Mouse (Mus musculus) heart, postnatal 0 days (tissue): ENCODE data around the gene Cntf. TPM values are rescaled to one million over a fixed set of nuclear protein-coding genes. Genes with fewer than 3 reads are reported as not detected.
"Not testable (repeated sequence)": the region's sequence is repeated elsewhere in the genome, so short reads cannot be mapped to it uniquely, and the experiment has no call there.

Source experiments
- ATAC-seq: fragments of 200-750 bp; cut with Nextera tagmentation; 2 replicates; pipeline ENCODE4 v1.8.0; 2017; ENCODE audit warnings: low read depth, moderate number of reproducible peaks, moderate library complexity; ENCODE audit not compliant: insufficient read depth
- DNase-seq: peaks from one replicate; pipeline ENCODE4 v3.0.0-alpha.2; 2016; ENCODE audit warnings: low spot score
- H3K27ac ChIP-seq: fragments of 300-500 bp; sonication (generic); 2 replicates; pipeline ENCODE4 v1.5.1; 2014; ENCODE audit warnings: low read depth, mild to moderate bottlenecking
- H3K27me3 ChIP-seq: fragments of 300-500 bp; sonication (generic); 2 replicates; pipeline ENCODE4 v1.6.1; 2014; ENCODE audit warnings: low read length, mixed read lengths; ENCODE audit not compliant: control insufficient read depth, insufficient read depth
- H3K36me3 ChIP-seq: fragments of 300-500 bp; sonication (generic); replicated peaks from 2 replicates; pipeline ENCODE4 v1.6.1; 2014; ENCODE audit warnings: low read length, mixed read lengths; ENCODE audit not compliant: control insufficient read depth, insufficient read depth
- H3K4me1 ChIP-seq: fragments of 300-500 bp; sonication (generic); 2 replicates; pipeline ENCODE4 v1.6.1; 2014; ENCODE audit warnings: antibody characterized with exemption; ENCODE audit not compliant: control insufficient read depth, insufficient read depth
- H3K4me2 ChIP-seq: fragments of 300-500 bp; sonication (generic); 2 replicates; pipeline ENCODE4 v1.6.1; 2014; ENCODE audit warnings: low read depth, mild to moderate bottlenecking, low read length, moderate library complexity
- H3K4me3 ChIP-seq: fragments of 300-500 bp; sonication (generic); 2 replicates; pipeline ENCODE4 v1.5.1; 2014; ENCODE audit warnings: low read depth, low read length
- H3K9ac ChIP-seq: fragments of 300-500 bp; sonication (generic); replicated peaks from 2 replicates; pipeline ENCODE4 v1.6.1; 2014; ENCODE audit warnings: low read depth, low read length, mixed read lengths
- H3K9me3 ChIP-seq: fragments of 300-500 bp; sonication (generic); replicated peaks from 2 replicates; pipeline ENCODE4 v1.6.1; 2016; ENCODE audit warnings: low read length; ENCODE audit not compliant: control insufficient read depth
- CTCF ChIP-seq: IDR thresholded peaks from 2 replicates; pipeline ENCODE4 v1.5.1; 2016; ENCODE audit warnings: antibody characterized with exemption, control low read depth, low read depth
- EP300 ChIP-seq: IDR thresholded peaks from 2 replicates; pipeline ENCODE4 v1.6.1; 2016; ENCODE audit warnings: antibody characterized with exemption, low read depth
- WGBS: fragments of 180-500 bp; shearing (Covaris S2); extraction: QIAGEN DNeasy Blood & Tissue Kit; methylation state at CpG from one replicate; pipeline ENCODE4 v1.1.7; 2014; 5-methylcytosine and 5-hydroxymethylcytosine counted together
- polyA plus RNA-seq: library from polyadenylated mRNA; unstranded; fragments of >200 nt; fragmentation: Nextera tagmentation; extraction: Ambion mirVana; gene quantifications from 2 replicates; pipeline ENCODE4 v1.2.1, GENCODE M21; 2015
- total RNA-seq: library from RNA; depleted of rRNA; stranded (reverse); fragments of >200 nt; gene quantifications from 2 replicates; pipeline ENCODE4 v1.2.3, GENCODE M21; 2014; ENCODE audit warnings: low replicate concordance; rRNA removed

Cntf gene
- total and polyA plus RNA-seq, 2 experiments from 2014 or later = 0.98 TPM; not detected in 1

DNA sequence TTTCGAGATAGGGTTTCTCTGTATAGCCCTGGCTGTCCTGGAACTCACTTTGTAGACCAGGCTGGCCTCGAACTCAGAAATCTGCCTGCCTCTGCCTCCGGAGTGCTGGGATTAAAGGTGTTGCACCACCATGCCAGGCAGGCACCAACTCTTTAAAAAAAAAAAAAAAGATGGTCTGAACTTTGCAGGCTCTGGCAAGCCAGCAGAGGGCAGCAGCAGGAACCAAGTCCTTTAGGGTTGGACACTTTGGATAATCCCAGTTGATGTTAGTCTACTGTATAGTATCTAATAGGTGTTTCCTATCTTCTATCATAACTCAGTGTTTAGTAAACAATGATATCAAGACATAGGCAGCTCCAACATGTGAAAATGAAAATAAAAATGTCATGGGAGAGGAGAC, 43.1 kb downstream of the Cntf start:
- Histone ChIP-seq H3K9me3 (no peaks in the 10 kb centered on the region), H3K4me1 (no peaks in the 10 kb centered on the region), H3K9ac (no peak overlapping the region), H3K27ac (no peak overlapping the region), H3K36me3 (no peaks in the 10 kb centered on the region), H3K27me3 (no peaks in the 10 kb centered on the region), H3K4me3 (no peak overlapping the region), H3K4me2 (no peak overlapping the region)
- no peak for ATAC-seq
- TF ChIP-seq EP300 (no peak), CTCF (peak; percentile 30)
- WGBS = 57% methylated on average over 2 of the region's 3 CpGs
- DNase-seq = no peak

DNA sequence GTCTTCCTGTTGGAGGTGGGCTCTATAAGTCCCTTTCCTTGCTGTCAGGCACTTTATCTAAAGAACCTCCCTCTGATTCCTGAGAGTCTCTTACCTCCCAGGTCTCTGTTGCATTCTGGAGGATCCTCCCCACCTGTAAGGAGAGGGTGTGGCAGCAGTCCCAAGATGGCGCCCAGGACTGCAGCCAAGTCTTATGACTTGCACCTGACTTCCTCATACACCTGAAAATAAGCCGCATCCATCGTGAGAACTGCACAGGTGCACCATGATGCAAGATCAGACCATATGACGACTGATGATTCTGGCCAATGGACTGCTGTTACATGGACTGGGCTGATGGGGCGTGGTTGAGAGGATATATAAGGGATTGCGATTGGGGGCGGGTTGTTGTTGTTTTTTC, 43.8 kb downstream of the Cntf start:
- H3K27ac ChIP-seq, ATAC-seq, H3K4me3 ChIP-seq, H3K4me1 ChIP-seq, H3K36me3 ChIP-seq, H3K27me3 ChIP-seq, H3K9me3 ChIP-seq, H3K4me2 ChIP-seq, H3K9ac ChIP-seq, DNase-seq: not testable (repeated sequence)
- WGBS = 83% methylated on average over 7 of the region's 7 CpGs

DNA sequence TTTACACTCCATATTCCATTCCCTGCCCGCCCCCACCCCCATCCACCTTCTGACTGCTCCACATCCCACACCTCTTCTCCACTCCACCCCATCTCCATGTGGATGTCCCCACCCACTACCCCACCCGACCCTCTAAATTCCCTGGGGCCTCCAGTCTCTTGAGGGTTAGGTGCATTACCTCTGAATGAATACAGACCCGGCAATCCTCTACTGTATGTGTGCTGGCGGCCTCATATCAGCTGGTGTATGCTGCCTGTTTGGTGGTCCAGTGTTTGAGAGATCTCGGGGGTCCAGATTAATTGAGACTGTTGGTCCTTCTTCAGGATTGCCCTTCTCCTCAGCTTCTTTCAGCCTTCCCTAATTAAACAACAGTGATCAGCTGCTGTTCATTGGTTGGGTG, 44.5 kb downstream of the Cntf start:
- 77% methylated on average over 5 of the region's 5 CpGs for WGBS
- not testable (repeated sequence) for H3K36me3 ChIP-seq, H3K4me2 ChIP-seq

DNA sequence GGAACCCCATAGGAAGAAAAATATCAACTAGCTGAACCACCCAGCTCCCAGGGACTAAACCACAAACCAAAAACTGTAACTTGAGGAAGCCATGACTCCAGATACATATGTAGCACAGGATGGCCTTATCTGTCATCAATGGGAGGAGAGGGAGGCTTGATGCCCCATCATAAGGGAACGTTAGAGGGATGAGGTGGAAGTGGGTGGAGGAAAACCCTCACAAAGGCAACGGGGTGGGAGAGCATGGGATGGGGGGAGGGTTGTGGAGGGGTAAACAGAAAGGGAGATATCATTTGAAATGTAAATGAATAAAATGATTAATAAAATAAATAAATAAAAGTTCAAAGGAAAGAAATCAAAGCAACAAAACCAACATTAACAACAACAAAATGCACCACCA, 45.0 kb downstream of the Cntf start:
- TF ChIP-seq EP300 (no peak), CTCF (no peak)
- DNase-seq (no peak), ATAC-seq (no peak)
- Histone ChIP-seq H3K4me1 (no peaks in the 10 kb centered on the region), H3K27ac (no peak overlapping the region), H3K9me3 (no peaks in the 10 kb centered on the region), H3K27me3 (no peaks in the 10 kb centered on the region), H3K36me3 (no peaks in the 10 kb centered on the region), H3K4me3 (no peak overlapping the region), H3K9ac (no peak overlapping the region), H3K4me2 (no peak overlapping the region)
- WGBS = 34% methylated on average over 2 of the region's 2 CpGs

More for the DNA sequence above, 44.5 kb downstream of the Cntf start:
- H3K4me3 ChIP-seq, DNase-seq, H3K4me1 ChIP-seq, ATAC-seq, H3K9ac ChIP-seq, H3K27ac ChIP-seq, H3K9me3 ChIP-seq, H3K27me3 ChIP-seq: not testable (repeated sequence)

DNA sequence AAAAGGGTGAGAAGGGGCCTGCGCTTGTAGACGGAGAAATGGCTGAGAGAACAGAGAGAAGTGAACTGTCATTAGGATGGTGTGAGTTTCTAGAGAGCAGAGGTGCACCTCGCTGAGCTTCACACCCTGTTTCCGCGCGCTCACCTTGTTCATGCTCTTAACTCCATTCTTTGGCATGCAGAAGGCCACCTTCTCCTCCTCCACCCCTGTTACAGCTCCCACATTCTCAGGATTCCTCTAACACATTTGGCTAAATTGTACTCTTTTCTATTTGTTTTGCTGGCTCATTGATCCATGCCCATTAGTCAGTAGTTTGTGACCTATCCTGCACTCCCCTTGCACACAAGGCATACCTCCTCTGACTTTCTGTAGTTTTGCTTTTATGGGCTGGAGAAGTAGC, 46.2 kb downstream of the Cntf start:
- Histone ChIP-seq H3K9me3 (no peaks in the 10 kb centered on the region), H3K4me1 (no peaks in the 10 kb centered on the region), H3K36me3 (no peaks in the 10 kb centered on the region), H3K4me2 (no peak overlapping the region), H3K9ac (no peak overlapping the region), H3K27me3 (no peaks in the 10 kb centered on the region), H3K27ac (no peak overlapping the region), H3K4me3 (no peak overlapping the region)
- ATAC-seq (no peak), DNase-seq (no peak)
- WGBS = 70% methylated on average over 6 of the region's 6 CpGs
- TF ChIP-seq CTCF (no peak), EP300 (no peak)

Other genes with a start within 250 kb of the Cntf start
- 8.4 and 9.3 TPM in 2 replicates for gene Fam111a, start 219.9 kb downstream of the Cntf start, total RNA-seq
- 6.6 and 8.6 TPM in 2 replicates for gene Fam111a, start 219.9 kb downstream of the Cntf start, polyA plus RNA-seq
- not detected in 2 replicates for gene Gm4952, start 165.7 kb downstream of the Cntf start, total RNA-seq
- gene Gm4952, start 165.7 kb downstream of the Cntf start, polyA plus RNA-seq = 0.14 TPM in 1 of 2 replicates, not detected in the other
- gene Glyat, start 132.3 kb downstream of the Cntf start, total RNA-seq = not detected in 2 replicates
- not detected in 2 replicates for gene Glyat, start 132.3 kb downstream of the Cntf start, polyA plus RNA-seq
- gene Olfr1442, start 95.2 kb downstream of the Cntf start, total RNA-seq = not detected in 2 replicates
- gene Olfr1442, start 95.2 kb downstream of the Cntf start, polyA plus RNA-seq = not detected in 2 replicates
- gene Olfr1443, start 87.5 kb downstream of the Cntf start, total RNA-seq = not detected in 2 replicates
- not detected in 2 replicates for gene Olfr1443, start 87.5 kb downstream of the Cntf start, polyA plus RNA-seq
- gene Keg1, start 69.8 kb downstream of the Cntf start, total RNA-seq = not detected in 2 replicates
- not detected in 2 replicates for gene Keg1, start 69.8 kb downstream of the Cntf start, polyA plus RNA-seq
- gene Zfp91, start 30.5 kb upstream of the Cntf start, total RNA-seq = 43.6 and 48.2 TPM in 2 replicates
- gene Zfp91, start 30.5 kb upstream of the Cntf start, polyA plus RNA-seq = 8.6 and 9.5 TPM in 2 replicates
- gene Lpxn, start 30.6 kb upstream of the Cntf start, total RNA-seq = 0.27 and 1.3 TPM in 2 replicates
- 0.89 and 1.0 TPM in 2 replicates for gene Lpxn, start 30.6 kb upstream of the Cntf start, polyA plus RNA-seq
- gene Gm5244, start 81.0 kb upstream of the Cntf start, total RNA-seq = not detected in 2 replicates
- not detected in 2 replicates for gene Gm5244, start 81.0 kb upstream of the Cntf start, polyA plus RNA-seq
- gene Olfr1444, start 91.7 kb upstream of the Cntf start, total RNA-seq = not detected in 2 replicates
- gene Olfr1444, start 91.7 kb upstream of the Cntf start, polyA plus RNA-seq = not detected in 2 replicates
- gene Olfr1445, start 118.2 kb upstream of the Cntf start, total RNA-seq = not detected in 2 replicates
- not detected in 2 replicates for gene Olfr1445, start 118.2 kb upstream of the Cntf start, polyA plus RNA-seq
- not detected in 2 replicates for gene Olfr1446, start 127.9 kb upstream of the Cntf start, total RNA-seq
- not detected in 2 replicates for gene Olfr1446, start 127.9 kb upstream of the Cntf start, polyA plus RNA-seq
- gene Olfr1447, start 138.1 kb upstream of the Cntf start, total RNA-seq = not detected in 2 replicates
- not detected in 2 replicates for gene Olfr1447, start 138.1 kb upstream of the Cntf start, polyA plus RNA-seq
- gene Olfr1448, start 158.8 kb upstream of the Cntf start, total RNA-seq = not detected in 2 replicates
- gene Olfr1448, start 158.8 kb upstream of the Cntf start, polyA plus RNA-seq = not detected in 2 replicates
- not detected in 2 replicates for gene Olfr1449, start 165.2 kb upstream of the Cntf start, total RNA-seq
- gene Olfr1449, start 165.2 kb upstream of the Cntf start, polyA plus RNA-seq = not detected in 2 replicates
- gene Olfr1450, start 184.6 kb upstream of the Cntf start, total RNA-seq = not detected in 2 replicates
- not detected in 2 replicates for gene Olfr1450, start 184.6 kb upstream of the Cntf start, polyA plus RNA-seq
- not detected in 2 replicates for gene Olfr1451, start 229.4 kb upstream of the Cntf start, total RNA-seq
- gene Olfr1451, start 229.4 kb upstream of the Cntf start, polyA plus RNA-seq = not detected in 2 replicates